Mouse (Mus musculus) stomach, postnatal 0 days (tissue): Measurements from ENCODE around the gene Trim31. TPM values are rescaled to one million over a fixed set of nuclear protein-coding genes. Genes with fewer than 3 reads are reported as not detected.

Experiments
- ATAC-seq: fragments of 200-750 bp; cut with Nextera tagmentation; 2 replicates; pipeline ENCODE4 v1.8.0; 2017; ENCODE audit not compliant: low FRiP score, low TSS enrichment
- DNase-seq: peaks from one replicate; pipeline ENCODE4 v3.0.0-alpha.2; 2016; ENCODE audit warnings: low spot score
- H3K27ac ChIP-seq: fragments of 300-500 bp; sonication (generic); replicated peaks from 2 replicates; pipeline ENCODE4 v1.5.1; 2014; ENCODE audit warnings: mild to moderate bottlenecking, control low read depth
- H3K27me3 ChIP-seq: fragments of 300-500 bp; sonication (generic); 2 replicates; pipeline ENCODE4 v1.6.1; 2014; ENCODE audit warnings: low read length; ENCODE audit not compliant: control insufficient read depth, insufficient read depth
- H3K36me3 ChIP-seq: fragments of 300-500 bp; sonication (generic); 2 replicates; pipeline ENCODE4 v1.6.1; 2014; ENCODE audit warnings: low read length, mixed read lengths; ENCODE audit not compliant: control insufficient read depth, insufficient read depth
- H3K4me1 ChIP-seq: fragments of 300-500 bp; sonication (generic); replicated peaks from 2 replicates; pipeline ENCODE4 v1.6.1; 2014; ENCODE audit warnings: antibody characterized with exemption; ENCODE audit not compliant: control insufficient read depth, insufficient read depth
- H3K4me2 ChIP-seq: fragments of 300-500 bp; sonication (generic); replicated peaks from 2 replicates; pipeline ENCODE4 v1.6.1; 2014; ENCODE audit warnings: low read depth, mild to moderate bottlenecking, control low read depth, moderate library complexity
- H3K4me3 ChIP-seq: fragments of 300-500 bp; sonication (generic); 2 replicates; pipeline ENCODE4 v1.5.1; 2014; ENCODE audit warnings: low read depth, low read length, control low read depth
- H3K9ac ChIP-seq: fragments of 300-500 bp; sonication (generic); 2 replicates; pipeline ENCODE4 v1.6.1; 2014; ENCODE audit warnings: mild to moderate bottlenecking, low read length, control low read depth, mixed read lengths
- H3K9me3 ChIP-seq: fragments of 300-500 bp; sonication (generic); 2 replicates; pipeline ENCODE4 v1.6.1; 2016; ENCODE audit warnings: low read length; ENCODE audit not compliant: control insufficient read depth
- CTCF ChIP-seq: IDR thresholded peaks from 2 replicates; pipeline ENCODE4 v1.5.1; 2016; ENCODE audit warnings: antibody characterized with exemption, low read depth, mild to moderate bottlenecking, moderate library complexity
- EP300 ChIP-seq: optimal IDR thresholded peaks from 2 replicates; pipeline ENCODE3; 2016; ENCODE audit warnings: antibody characterized with exemption
- WGBS: fragments of 180-500 bp; shearing (Covaris S2); extraction: QIAGEN DNeasy Blood & Tissue Kit; methylation state at CpG from one replicate; pipeline ENCODE4 v1.1.7; 2014; 5-methylcytosine and 5-hydroxymethylcytosine counted together
- polyA plus RNA-seq: library from polyadenylated mRNA; unstranded; fragments of >200 nt; fragmentation: Nextera tagmentation; extraction: Ambion mirVana; gene quantifications from 2 replicates; pipeline ENCODE4 v1.2.1, GENCODE M21; 2015

Gene Trim31
- polyA plus RNA-seq, 1 experiment from 2014 or later: 1.8 TPM

DNA sequence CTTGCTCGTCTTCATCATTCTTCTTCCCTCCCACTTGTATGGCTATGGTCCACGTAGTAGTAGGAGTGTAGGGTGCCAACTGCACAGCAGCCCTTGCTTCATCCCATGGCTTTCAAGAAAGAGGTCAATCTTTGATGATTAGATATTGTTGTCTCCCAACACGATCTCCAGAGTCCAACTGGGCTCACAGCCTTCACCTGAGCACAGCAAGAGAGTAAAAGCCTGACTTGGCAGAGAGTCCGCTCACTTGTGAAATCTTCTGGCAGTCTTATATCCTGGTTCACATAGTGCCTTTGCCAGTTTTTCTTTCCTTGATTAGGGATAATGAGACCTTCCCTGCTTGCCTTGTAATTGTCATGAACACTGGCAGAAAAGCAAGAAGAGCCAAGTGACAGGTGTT is 41.7 kb upstream of the Trim31 start:
- Histone ChIP-seq H3K4me2 (no peak overlapping the region), H3K9me3 (no peaks in the 10 kb centered on the region), H3K9ac (no peak overlapping the region), H3K4me3 (no peak overlapping the region), H3K27ac (no peak overlapping the region), H3K4me1 (no peaks in the 10 kb centered on the region), H3K27me3 (no peaks in the 10 kb centered on the region), H3K36me3 (peaks cover 33% of the 10 kb centered on the region)
- ATAC-seq: no peak
- 92% methylated on average over 4 of the region's 4 CpGs for WGBS
- no peak for TF ChIP-seq EP300
- no peak for TF ChIP-seq CTCF
- no peak for DNase-seq

DNA sequence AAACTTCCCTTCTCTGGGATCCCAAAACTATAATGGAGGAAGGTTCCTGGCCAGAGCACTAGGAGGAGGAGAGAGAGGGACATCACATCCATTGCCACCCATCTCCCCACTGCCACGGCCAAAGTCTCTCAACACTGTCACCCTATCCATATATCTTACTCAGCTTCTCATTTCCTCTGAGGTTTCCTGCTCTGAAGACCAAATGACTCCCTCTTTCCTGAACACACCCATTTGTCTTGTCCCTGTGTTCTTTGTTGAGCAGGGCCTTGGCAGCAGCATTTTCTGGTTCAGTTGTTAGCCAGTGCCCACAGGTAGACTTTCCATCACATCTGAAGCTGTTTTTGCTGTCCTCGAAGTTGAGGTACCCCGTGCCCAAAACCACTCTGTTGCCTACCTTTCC is 39.7 kb upstream of the Trim31 start:
- Histone ChIP-seq H3K4me2 (no peak overlapping the region), H3K9me3 (no peaks in the 10 kb centered on the region), H3K4me3 (no peak overlapping the region), H3K27me3 (no peaks in the 10 kb centered on the region), H3K27ac (no peak overlapping the region), H3K4me1 (no peaks in the 10 kb centered on the region), H3K9ac (no peak overlapping the region), H3K36me3 (peaks cover 21% of the 10 kb centered on the region)
- ATAC-seq: no peak
- no peak for DNase-seq
- TF ChIP-seq EP300 (no peak), CTCF (no peak)
- WGBS: 84% methylated on average over 3 of the region's 3 CpGs

DNA sequence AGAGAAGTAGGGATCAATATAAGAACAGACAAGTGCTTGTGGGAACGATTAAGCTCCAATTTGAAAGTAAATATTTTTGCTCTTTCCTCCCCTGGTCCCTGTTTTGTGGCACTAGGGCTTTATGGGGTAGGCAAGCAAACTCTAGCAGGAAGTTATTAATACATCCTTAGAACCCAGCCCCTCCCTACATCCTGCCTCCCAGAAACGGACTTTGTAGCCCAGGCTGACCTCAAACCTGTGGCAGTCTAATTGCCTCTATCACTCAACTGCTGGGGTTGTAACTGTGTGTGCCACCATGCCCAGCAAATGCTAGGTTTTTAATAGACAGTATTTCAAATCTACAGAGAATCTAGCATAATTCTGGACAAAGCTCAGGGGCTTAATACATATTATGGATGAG is 36.2 kb upstream of the Trim31 start:
- Histone ChIP-seq H3K27me3 (no peaks in the 10 kb centered on the region), H3K4me3 (no peak overlapping the region), H3K9ac (no peak overlapping the region), H3K4me2 (no peak overlapping the region), H3K9me3 (no peaks in the 10 kb centered on the region), H3K27ac (no peak overlapping the region), H3K36me3 (peaks cover 11% of the 10 kb centered on the region; the same call in 1 of the 2 replicates), H3K4me1 (no peaks in the 10 kb centered on the region)
- ATAC-seq (no peak), DNase-seq (no peak)
- TF ChIP-seq EP300 (no peak), CTCF (no peak)
- WGBS: 43% methylated on average over 2 of the region's 2 CpGs

DNA sequence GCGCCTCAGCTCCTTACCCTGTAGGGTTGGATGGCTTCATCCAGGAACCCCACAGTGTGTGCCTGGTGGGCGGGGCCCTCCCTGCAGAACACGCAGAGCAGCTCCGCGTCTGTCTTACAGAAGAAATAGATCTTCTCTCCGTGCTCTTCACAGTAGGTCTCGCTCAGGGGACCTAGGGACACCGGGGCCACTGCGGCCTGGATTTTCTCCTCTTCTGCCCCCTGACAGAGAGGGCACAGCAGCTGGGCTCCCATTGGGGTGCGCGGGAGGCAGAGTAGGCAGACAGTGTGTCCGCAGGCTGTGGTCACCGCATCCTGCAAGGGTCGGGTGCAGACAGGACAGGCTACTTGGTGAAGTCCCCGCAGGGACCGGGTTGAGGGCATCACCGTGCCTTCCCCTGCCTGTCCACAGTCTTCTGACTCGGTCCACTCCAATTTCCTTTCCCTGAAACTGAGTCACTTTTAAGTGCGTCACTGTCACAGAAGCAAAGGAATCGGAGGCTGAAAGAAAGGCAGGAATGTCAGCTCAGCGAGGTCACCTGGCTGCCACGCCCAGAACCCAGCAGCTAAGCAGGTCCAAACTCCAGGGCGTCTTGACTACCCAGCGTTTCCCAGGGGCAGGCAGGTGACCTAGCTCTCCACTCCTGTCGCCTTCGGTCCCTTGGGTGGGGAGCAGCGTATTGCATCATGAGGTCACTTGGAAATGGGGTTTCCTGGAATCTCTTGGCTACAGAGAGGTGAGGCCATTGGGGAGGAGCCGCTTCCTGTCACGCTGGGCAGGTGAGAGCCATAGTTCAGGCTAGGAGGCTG is 31.0 kb upstream of the Trim31 start, which contains the start of gene Trim15:
Gene Trim15 (minus strand): TSS at position 492 of the 809 bp plus-strand sequence.
- Histone ChIP-seq H3K27ac (peak within 1 kb of the TSS; percentile 69), H3K9ac (0 out of 2 replicates have a peak within 1 kb of the TSS, but pooled peaks have one; percentile 38), H3K27me3 (no peaks in the 10 kb centered on the region), H3K4me2 (peak within 1 kb of the TSS; percentile 58), H3K4me3 (peak within 1 kb of the TSS; percentile 27; the same call in 1 of the 2 replicates), H3K36me3 (no peaks in the 10 kb centered on the region), H3K4me1 (no peaks in the 10 kb centered on the region), H3K9me3 (no peaks in the 10 kb centered on the region)
- peak; percentile 98 for ATAC-seq
- DNase-seq: peak; percentile 86
- WGBS: 9% methylated on average over 29 of the region's 29 CpGs
- TF ChIP-seq CTCF (no peak), EP300 (no peak)

DNA sequence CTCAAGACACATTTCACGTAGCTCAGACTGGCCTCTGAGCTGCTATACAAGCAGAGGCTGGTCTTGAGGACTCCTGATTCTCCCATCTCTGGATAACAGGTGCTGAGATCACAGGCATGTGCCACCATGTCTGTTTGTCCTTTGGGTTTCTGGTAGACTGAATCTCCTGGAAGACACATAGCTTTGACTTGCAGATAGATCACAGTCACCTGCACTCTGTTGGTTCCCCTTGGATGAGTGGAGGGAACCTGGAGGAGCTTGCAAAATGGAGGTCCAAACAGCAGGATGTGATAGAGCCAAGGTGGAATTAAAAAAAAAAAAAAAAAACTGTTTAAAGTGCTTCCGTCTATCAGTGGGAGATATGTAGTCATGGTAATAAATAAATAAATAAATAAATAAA is 29.1 kb upstream of the Trim31 start:
- Histone ChIP-seq H3K27ac (no peak overlapping the region), H3K36me3 (no peaks in the 10 kb centered on the region), H3K9me3 (no peaks in the 10 kb centered on the region), H3K4me1 (no peaks in the 10 kb centered on the region), H3K27me3 (no peaks in the 10 kb centered on the region), H3K4me2 (no peak overlapping the region), H3K9ac (no peak overlapping the region), H3K4me3 (no peak overlapping the region)
- ATAC-seq (no peak), DNase-seq (no peak)
- TF ChIP-seq CTCF: no peak
- TF ChIP-seq EP300: no peak
- 87% methylated on average over 2 of the region's 2 CpGs for WGBS

DNA sequence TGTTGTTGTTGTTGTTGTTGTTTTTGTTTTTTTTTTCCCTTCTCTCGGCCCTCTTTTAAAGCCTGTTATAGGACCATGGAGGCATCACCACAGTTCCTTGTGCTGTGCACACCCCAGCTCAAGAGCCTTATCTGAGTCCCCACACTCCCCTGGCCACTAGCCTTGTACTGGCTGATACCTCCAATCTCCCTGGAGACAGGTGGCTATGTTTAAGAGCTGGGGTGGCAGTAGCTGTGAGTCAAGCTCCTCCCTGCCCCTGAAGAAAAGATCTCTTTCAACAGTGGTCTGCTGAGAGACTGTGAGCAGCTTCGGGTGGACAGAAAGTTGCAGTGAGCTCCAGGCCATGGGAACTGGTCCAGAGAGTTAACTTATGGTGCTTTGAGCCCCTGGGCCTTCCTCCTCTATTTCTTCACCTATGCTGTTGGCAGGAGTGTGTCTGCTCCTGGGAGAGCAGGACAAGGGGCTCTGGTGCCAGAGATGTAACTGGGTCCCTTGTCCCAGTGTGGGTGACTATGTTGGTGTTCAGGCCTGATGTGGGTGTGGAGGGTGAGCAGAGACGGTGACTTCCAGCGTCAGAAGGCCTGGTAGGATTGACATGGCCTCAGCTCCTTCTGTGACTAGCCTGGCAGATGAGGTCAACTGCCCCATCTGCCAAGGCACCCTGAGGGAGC is 28.5 kb upstream of the Trim31 start, which contains the start of gene Trim10:
Gene Trim10 (plus strand): TSS at position 291 of the 671 bp plus-strand sequence.
- Histone ChIP-seq H3K4me1 (no peaks in the 10 kb centered on the region), H3K4me2 (no peak within 1 kb of the TSS), H3K27me3 (no peaks in the 10 kb centered on the region), H3K9ac (peak within 1 kb of the TSS; percentile 1; the same call in 1 of the 2 replicates), H3K4me3 (no peak within 1 kb of the TSS), H3K9me3 (no peaks in the 10 kb centered on the region), H3K36me3 (no peaks in the 10 kb centered on the region), H3K27ac (no peak within 1 kb of the TSS)
- WGBS: 79% methylated on average over 4 of the region's 4 CpGs
- ATAC-seq: no peak
- DNase-seq: peak; percentile 22
- TF ChIP-seq EP300 (no peak), CTCF (no peak)
